Mouse (Mus musculus) embryonic facial prominence, embryonic 14.5 days (tissue): ENCODE data around the gene Zfpl1. TPM values are rescaled to one million over a fixed set of nuclear protein-coding genes. Genes with fewer than 3 reads are reported as not detected.

Experiments
- ATAC-seq: fragments of 200-750 bp; cut with Nextera tagmentation; 2 replicates; pipeline ENCODE4 v1.8.0; 2017; ENCODE audit warnings: low read depth, moderate number of reproducible peaks, moderate TSS enrichment
- DNase-seq: peaks from one replicate; pipeline ENCODE4 v3.0.0-alpha.2; 2015; ENCODE audit warnings: low spot score
- H3K27ac ChIP-seq: fragments of 300-500 bp; sonication (generic); replicated peaks from 2 replicates; pipeline ENCODE4 v1.5.1; 2014; ENCODE audit warnings: low read depth, mild to moderate bottlenecking, low read length, moderate library complexity
- H3K27me3 ChIP-seq: fragments of 300-500 bp; sonication (generic); replicated peaks from 2 replicates; pipeline ENCODE4 v1.6.1; 2014; ENCODE audit warnings: low read length; ENCODE audit not compliant: control insufficient read depth, insufficient read depth
- H3K36me3 ChIP-seq: fragments of 300-500 bp; sonication (generic); 2 replicates; pipeline ENCODE4 v1.6.1; 2014; ENCODE audit warnings: low read length, mixed read lengths; ENCODE audit not compliant: control insufficient read depth, insufficient read depth
- H3K4me1 ChIP-seq: fragments of 300-500 bp; sonication (generic); 2 replicates; pipeline ENCODE4 v1.6.1; 2014; ENCODE audit warnings: antibody characterized with exemption, low read length; ENCODE audit not compliant: control insufficient read depth, insufficient read depth
- H3K4me2 ChIP-seq: fragments of 300-500 bp; sonication (generic); 2 replicates; pipeline ENCODE4 v1.6.1; 2014; ENCODE audit warnings: low read depth, mild to moderate bottlenecking, low read length, moderate library complexity, mixed read lengths
- H3K4me3 ChIP-seq: fragments of 300-500 bp; sonication (generic); 2 replicates; pipeline ENCODE4 v1.5.1; 2014; ENCODE audit warnings: low read depth, mild to moderate bottlenecking, low read length
- H3K9ac ChIP-seq: fragments of 300-500 bp; sonication (generic); 2 replicates; pipeline ENCODE4 v1.6.1; 2014; ENCODE audit warnings: low read depth, mild to moderate bottlenecking, low read length, moderate library complexity, mixed read lengths
- H3K9me3 ChIP-seq: fragments of 300-500 bp; sonication (generic); 2 replicates; pipeline ENCODE4 v1.6.1; 2016; ENCODE audit warnings: low read length; ENCODE audit not compliant: control insufficient read depth
- WGBS: fragments of 180-500 bp; shearing (Covaris S2); extraction: QIAGEN DNeasy Blood & Tissue Kit; methylation state at CpG from one replicate; pipeline ENCODE4 v1.1.7; 2014; 5-methylcytosine and 5-hydroxymethylcytosine counted together
- polyA plus RNA-seq: library from polyadenylated mRNA; unstranded; fragments of >200 nt; fragmentation: Nextera tagmentation; extraction: Ambion mirVana; gene quantifications from 2 replicates; pipeline ENCODE4 v1.2.1, GENCODE M21; 2014

Gene Zfpl1
- polyA plus RNA-seq, 1 experiment from 2014 or later, result 66.2 TPM

GRCm38 (mm10) chr19:6079983-6080480 is 4.7 kb downstream of the Zfpl1 start, which contains the start of gene Tmem262:
Gene Tmem262 (plus strand): TSS chr19:6080033.
- Histone ChIP-seq H3K4me3 (no peak within 1 kb of the TSS), H3K27ac (no peak within 1 kb of the TSS), H3K36me3 (peaks cover 28% of the 10 kb centered on the region), H3K9me3 (no peaks in the 10 kb centered on the region), H3K27me3 (no peaks in the 10 kb centered on the region), H3K4me1 (peaks cover 13% of the 10 kb centered on the region), H3K4me2 (no peak within 1 kb of the TSS), H3K9ac (no peak within 1 kb of the TSS)
- DNase-seq, result no peak
- WGBS, result 94% methylated on average over 12 of the region's 12 CpGs
- no peak for ATAC-seq

GRCm38 (mm10) chr19:6076564-6077393 is 8.0 kb downstream of the Zfpl1 start, which contains the start of gene Vps51:
Gene Vps51 (minus strand): TSS chr19:6077231.
- under 1% methylated on average over 33 of the region's 33 CpGs for WGBS
- H3K36me3 ChIP-seq, result peaks cover 40% of the 10 kb centered on the region
- peaks cover 7% of the 10 kb centered on the region; the same call in 1 of the 2 replicates for H3K4me1 ChIP-seq
- H3K4me3 ChIP-seq, result peak within 1 kb of the TSS; percentile 58
- peak within 1 kb of the TSS; percentile 70 for H3K4me2 ChIP-seq
- peak within 1 kb of the TSS; percentile 84 for H3K27ac ChIP-seq
- no peaks in the 10 kb centered on the region for H3K27me3 ChIP-seq
- H3K9me3 ChIP-seq, result no peaks in the 10 kb centered on the region
- peak within 1 kb of the TSS; percentile 73 for H3K9ac ChIP-seq
- ATAC-seq (peak; percentile 94), DNase-seq (peak; percentile 96)

DNA sequence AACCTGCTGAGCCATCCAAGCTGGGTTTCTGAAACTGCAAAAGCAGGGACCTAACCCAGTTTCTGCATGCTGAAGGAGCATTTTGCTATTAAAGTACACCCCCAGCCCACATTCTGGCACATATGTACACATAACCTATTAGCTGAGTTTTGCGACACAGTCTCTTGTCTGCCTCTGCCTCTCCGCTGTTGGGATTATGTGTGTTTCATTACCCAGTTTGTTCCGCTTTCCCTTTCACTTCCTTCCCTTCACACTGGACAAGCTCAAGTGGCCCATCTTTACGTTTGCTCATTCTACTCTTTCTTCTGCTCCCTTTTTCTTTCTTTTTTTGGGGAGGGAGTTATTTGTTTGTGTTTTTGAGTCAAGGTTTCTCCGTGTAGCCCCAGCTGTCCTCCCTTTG is 10.9 kb downstream of the Zfpl1 start:
- 92% methylated on average over 5 of the region's 5 CpGs for WGBS
- H3K9me3 ChIP-seq, result no peaks in the 10 kb centered on the region
- no peak for ATAC-seq

DNA sequence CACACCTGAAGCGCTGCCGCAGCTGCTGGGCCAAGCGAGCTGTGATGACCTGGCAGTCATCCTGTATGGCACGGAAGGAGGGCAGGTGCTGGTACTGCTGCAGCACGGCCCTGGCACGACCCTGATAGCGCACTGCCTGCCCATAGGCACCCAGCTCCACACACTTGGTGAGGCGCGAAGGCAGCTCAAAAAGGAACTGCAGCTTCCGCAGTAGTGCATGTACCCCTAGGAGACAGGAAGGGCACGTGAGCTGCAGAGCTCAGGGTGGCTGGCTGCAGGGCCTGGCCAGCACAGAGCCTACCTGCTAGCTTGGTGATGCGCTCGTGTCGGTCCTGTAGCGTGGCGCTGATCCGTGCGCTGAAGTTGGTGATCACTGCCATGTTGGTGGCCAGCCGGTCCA is 13.5 kb downstream of the Zfpl1 start:
- 94% methylated on average over 19 of the region's 19 CpGs for WGBS
- H3K4me1 ChIP-seq, result peaks cover 17% of the 10 kb centered on the region; the same call in 1 of the 2 replicates
- no peak overlapping the region for H3K4me2 ChIP-seq

More for the DNA sequence above, 10.9 kb downstream of the Zfpl1 start:
- no peak overlapping the region for H3K9ac ChIP-seq
- peaks cover 47% of the 10 kb centered on the region for H3K36me3 ChIP-seq
- no peak overlapping the region for H3K4me2 ChIP-seq
- no peak for DNase-seq
- no peak overlapping the region for H3K27ac ChIP-seq
- H3K27me3 ChIP-seq, result no peaks in the 10 kb centered on the region
- peaks cover 7% of the 10 kb centered on the region; the same call in 1 of the 2 replicates for H3K4me1 ChIP-seq
- H3K4me3 ChIP-seq, result no peak overlapping the region

DNA sequence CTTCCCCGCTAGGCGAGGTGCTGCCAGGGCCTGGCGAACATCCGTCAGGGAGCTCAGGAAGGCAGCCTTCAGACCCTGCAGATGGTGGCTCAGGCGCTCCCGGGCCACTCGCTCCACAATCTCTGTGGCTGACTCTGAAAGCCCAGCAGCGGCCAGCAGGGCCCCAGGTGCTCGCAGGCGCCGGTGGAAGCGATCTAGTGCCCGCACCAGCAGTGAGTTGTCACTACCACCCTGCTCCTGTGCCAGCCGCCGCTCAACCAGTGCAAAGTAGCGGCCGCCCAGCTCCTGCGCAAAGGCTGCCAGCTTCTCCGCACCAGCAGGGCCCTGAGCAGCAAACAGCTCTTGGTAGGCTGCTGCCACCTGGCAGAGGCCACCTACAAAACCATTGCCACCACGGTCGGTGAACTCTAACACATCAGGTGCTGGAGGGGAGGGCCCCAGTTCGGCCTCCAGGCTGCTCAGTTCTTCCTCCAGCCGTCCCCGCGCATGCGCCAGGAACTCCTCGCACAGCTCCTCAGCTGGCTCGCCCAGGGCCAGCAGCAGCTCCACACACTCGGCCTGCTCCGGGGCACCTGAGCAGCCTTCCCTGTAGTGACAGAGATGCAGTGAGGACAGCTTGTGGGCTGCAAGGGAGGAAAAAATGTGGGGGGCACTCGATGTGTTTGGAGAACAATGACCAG is 14.0 kb downstream of the Zfpl1 start:
- H3K4me1 ChIP-seq, result peaks cover 12% of the 10 kb centered on the region; the same call in 1 of the 2 replicates
- H3K27me3 ChIP-seq, result no peaks in the 10 kb centered on the region
- H3K36me3 ChIP-seq, result peaks cover 51% of the 10 kb centered on the region
- ATAC-seq (no peak), DNase-seq (no peak)
- H3K27ac ChIP-seq, result no peak overlapping the region
- no peaks in the 10 kb centered on the region for H3K9me3 ChIP-seq
- no peak overlapping the region for H3K4me3 ChIP-seq
- no peak overlapping the region for H3K4me2 ChIP-seq
- WGBS, result 87% methylated on average over 28 of the region's 31 CpGs
- H3K9ac ChIP-seq, result no peak overlapping the region

More for the DNA sequence above, 13.5 kb downstream of the Zfpl1 start:
- ATAC-seq (no peak), DNase-seq (no peak)
- Histone ChIP-seq H3K4me3 (no peak overlapping the region), H3K27me3 (no peaks in the 10 kb centered on the region), H3K9ac (no peak overlapping the region), H3K9me3 (no peaks in the 10 kb centered on the region), H3K36me3 (peaks cover 51% of the 10 kb centered on the region), H3K27ac (no peak overlapping the region)

GRCm38 (mm10) chr19:6069851-6070250 is 14.9 kb downstream of the Zfpl1 start:
- Histone ChIP-seq H3K4me1 (peaks cover 12% of the 10 kb centered on the region; the same call in 1 of the 2 replicates), H3K27ac (no peak overlapping the region), H3K27me3 (no peaks in the 10 kb centered on the region), H3K9me3 (no peaks in the 10 kb centered on the region), H3K36me3 (peaks cover 51% of the 10 kb centered on the region), H3K9ac (no peak overlapping the region), H3K4me2 (no peak overlapping the region), H3K4me3 (no peak overlapping the region)
- DNase-seq (no peak), ATAC-seq (no peak)
- WGBS, result 93% methylated on average over 9 of the region's 10 CpGs

- Histone ChIP-seq H3K36me3 (peaks cover 47% of the 10 kb centered on the region), H3K9ac (no peak overlapping the region), H3K27ac (no peak overlapping the region), H3K4me3 (no peak overlapping the region), H3K4me2 (no peak overlapping the region), H3K9me3 (no peaks in the 10 kb centered on the region), H3K4me1 (peaks cover 12% of the 10 kb centered on the region; the same call in 1 of the 2 replicates), H3K27me3 (no peaks in the 10 kb centered on the region)
- DNase-seq (no peak), ATAC-seq (no peak)
- 71% methylated on average over 4 of the region's 4 CpGs for WGBS
Observed at GRCm38 (mm10) chr19:6068951-6069350, 15.8 kb downstream of the Zfpl1 start.

DNA sequence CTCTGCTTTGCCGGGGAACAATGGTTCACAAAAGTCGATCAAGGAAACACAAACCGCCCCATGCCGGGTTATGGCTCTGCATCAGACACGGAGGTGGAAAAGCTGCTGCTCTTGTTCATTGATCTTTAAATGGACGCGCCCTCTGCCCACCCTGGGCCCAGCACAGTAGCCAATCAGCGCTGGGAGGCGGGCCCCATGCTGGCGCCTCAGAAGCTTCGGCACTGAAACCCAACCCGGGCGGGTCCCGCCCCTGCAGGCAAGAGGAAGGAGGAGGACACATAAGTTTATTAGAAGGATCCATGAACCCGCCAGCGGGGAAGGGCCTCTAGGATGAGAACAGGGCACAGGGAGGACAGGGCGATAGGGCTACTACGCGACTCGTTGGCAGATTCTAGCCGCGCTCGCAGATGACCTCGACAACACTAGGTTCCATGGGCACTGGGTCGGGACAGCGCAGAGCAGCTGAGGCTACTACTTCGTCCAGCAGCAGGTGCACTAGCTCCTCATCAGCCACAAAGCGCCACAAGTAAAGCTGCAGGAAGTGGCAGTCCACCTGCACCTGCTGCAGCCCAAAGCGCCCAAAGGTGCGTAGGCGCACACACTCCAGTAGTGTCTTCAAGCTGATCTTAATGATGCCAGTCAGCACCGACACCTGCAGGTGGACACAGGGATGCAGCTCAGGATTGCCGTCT is 16.9 kb downstream of the Zfpl1 start, which contains the start of gene Tm7sf2:
Gene Tm7sf2 (minus strand): TSS at position 650 of the 692 bp plus-strand sequence.
- Histone ChIP-seq H3K4me2 (peak within 1 kb of the TSS; percentile 92), H3K36me3 (peaks cover 37% of the 10 kb centered on the region), H3K4me3 (peak within 1 kb of the TSS; percentile 44), H3K27me3 (no peaks in the 10 kb centered on the region), H3K27ac (peak within 1 kb of the TSS; percentile 72), H3K4me1 (peaks cover 12% of the 10 kb centered on the region; the same call in 1 of the 2 replicates), H3K9ac (peak within 1 kb of the TSS; percentile 62), H3K9me3 (no peaks in the 10 kb centered on the region)
- WGBS, result 10% methylated on average over 29 of the region's 33 CpGs
- DNase-seq (peak; percentile 96), ATAC-seq (peak; percentile 94)
